Mouse (Mus musculus): Measurements from ENCODE around the gene Mpp6.

Gene Mpp6

GRCm38 (mm10) chr6:50228180-50228579 lies 118.1 kb downstream of the Mpp6 start:
- no peak for DNase-seq (ENCODE audit: low spot score)

GRCm38 (mm10) chr6:50231288-50231687 lies 121.2 kb downstream of the Mpp6 start:
- no peak for DNase-seq (ENCODE audit: low spot score)

DNA sequence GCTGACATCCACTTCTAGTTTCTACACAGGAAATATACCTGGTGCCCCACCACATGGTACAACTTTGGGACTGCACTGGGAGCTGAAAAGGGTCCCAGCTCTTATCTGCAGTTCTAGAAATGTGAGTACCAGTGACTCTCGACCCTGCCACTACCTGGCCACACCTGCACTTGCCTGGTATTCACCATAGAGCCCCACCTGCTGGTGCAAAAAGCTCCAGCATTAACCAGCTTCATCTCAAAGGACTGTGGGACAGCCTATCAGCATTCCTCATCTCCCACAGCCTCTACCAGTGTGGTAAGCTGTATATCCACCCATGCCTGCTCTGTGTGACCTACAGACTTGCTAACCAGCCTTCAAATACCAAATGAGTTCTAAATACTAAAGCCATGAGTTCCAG lies 122.9 kb downstream of the Mpp6 start:
- no peak for DNase-seq (ENCODE audit: low spot score)

DNA sequence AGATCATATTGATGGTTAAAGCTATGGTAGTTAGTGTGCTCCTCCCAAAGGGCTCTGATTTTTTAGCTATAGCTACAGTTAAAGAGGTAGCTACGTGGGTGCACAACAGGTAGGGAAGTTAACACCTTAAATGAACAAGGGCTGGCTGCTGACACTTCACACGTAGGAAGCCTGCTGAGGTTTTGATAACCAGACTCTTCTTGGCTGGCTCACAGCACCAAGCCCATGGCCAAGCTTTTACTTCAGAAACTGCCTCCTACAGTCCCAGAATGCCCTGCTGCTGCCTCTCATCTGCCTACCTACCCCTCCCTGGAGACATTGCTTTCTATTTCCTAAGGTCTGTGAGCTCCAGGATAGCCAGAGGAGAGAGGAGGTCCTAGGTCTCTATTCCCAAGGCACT lies 127.9 kb downstream of the Mpp6 start:
- no peak for DNase-seq (ENCODE audit: low spot score)

DNA sequence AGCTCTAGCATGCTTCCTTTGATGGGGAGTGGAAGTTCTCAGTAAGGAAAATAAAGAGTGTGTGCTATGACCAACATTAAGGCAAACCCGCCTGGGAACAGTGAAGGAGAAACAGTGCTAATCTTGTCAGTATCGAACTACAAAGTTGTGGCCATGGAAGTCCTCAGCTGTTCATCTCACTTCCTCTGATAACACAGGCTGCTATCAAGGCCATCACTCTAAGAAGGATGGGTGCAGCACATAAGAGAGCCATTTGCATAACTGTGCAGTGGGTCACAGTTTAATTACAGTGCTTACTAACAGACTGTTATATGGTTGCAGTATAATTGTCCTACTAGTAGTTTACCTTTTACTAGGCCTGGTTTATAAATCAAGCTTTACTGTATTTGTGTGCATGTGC lies 129.9 kb downstream of the Mpp6 start:
- DNase-seq (ENCODE audit: low spot score), result no peak

DNA sequence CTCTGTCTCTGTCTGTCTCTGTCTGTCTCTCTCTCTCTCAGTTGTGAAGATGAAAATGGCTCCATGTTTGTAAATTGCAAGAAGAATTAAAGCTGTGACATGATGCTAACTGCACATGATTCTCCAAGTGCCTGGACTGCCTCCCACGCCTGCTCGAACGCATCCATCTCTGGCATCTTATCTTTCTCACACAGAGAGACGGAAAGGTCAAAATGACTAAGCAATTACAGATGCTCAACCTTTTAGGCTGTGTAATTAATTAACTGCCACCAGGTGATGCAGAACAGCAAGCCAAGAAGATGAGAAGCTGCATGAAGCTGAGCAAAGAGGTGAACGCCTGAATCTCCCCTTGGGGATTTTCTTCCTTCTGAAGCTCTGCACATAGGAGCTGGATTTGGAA lies 130.4 kb downstream of the Mpp6 start:
- no peak for DNase-seq (ENCODE audit: low spot score)

- DNase-seq (ENCODE audit: low spot score), result no peak
These were observed 134.1 kb downstream of the Mpp6 start for GRCm38 (mm10) chr6:50244126-50244525.

- DNase-seq (ENCODE audit: low spot score), result no peak
These were observed 134.9 kb downstream of the Mpp6 start for GRCm38 (mm10) chr6:50244967-50245366.

DNA sequence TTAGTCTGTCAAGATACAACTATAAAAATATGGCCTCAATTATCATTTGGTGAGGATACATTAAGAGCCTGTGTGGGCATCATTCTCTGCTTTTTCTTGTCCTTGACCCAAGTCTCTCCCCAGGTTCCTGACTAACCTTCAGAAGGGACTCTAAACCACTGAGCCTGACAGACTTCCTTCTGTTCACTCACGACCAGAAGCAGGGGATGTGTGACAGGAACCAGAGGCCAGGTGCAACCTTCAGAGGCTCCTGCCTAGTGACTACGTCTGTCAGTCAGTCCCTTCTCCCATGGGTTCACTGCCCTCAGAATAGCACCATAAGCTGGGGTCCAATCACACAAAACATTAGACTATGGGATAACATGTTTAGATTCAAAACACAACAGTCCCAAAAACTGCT lies 137.3 kb downstream of the Mpp6 start:
- no peak for DNase-seq (ENCODE audit: low spot score)

GRCm38 (mm10) chr6:50247791-50248190 lies 137.8 kb downstream of the Mpp6 start:
- DNase-seq (ENCODE audit: low spot score), result no peak

Measured in urinary bladder, postnatal 25 days (tissue).